Mouse (Mus musculus) skeletal muscle tissue, adult 2 months (tissue): ENCODE data around the gene Gm20708.
"Not testable (repeated sequence)": the region's sequence is repeated elsewhere in the genome, so short reads cannot be mapped to it uniquely, and the experiment has no call there.

Experiments used
- DNase-seq: peaks from one replicate; pipeline ENCODE4 v3.0.0-alpha.2; 2012; ENCODE audit warnings: low read depth, low spot score

Gm20708 gene

GRCm38 (mm10) chr11:117781199-117781821 is 28.2 kb upstream of the Gm20708 start:
- DNase-seq = peak; percentile 88

GRCm38 (mm10) chr11:117781993-117782704 is 27.3 kb upstream of the Gm20708 start, which contains the start of the genes Tmc8 and Tmc6:
Gene Tmc8, plus strand, starts transcription at chr11:117782076.
Gene Tmc6, minus strand, starts transcription at chr11:117782198.
- no peak for DNase-seq

- no peak for DNase-seq
Observed at GRCm38 (mm10) chr11:117782705-117783034, 26.8 kb upstream of the Gm20708 start.

- DNase-seq = no peak
Observed at GRCm38 (mm10) chr11:117783089-117783488, 26.4 kb upstream of the Gm20708 start.

- DNase-seq = no peak
Observed at GRCm38 (mm10) chr11:117783683-117784309, 25.7 kb upstream of the Gm20708 start.

- no peak for DNase-seq
Observed at GRCm38 (mm10) chr11:117786294-117786693, 23.2 kb upstream of the Gm20708 start.

- not testable (repeated sequence) for DNase-seq
Observed at GRCm38 (mm10) chr11:117788481-117788880, 21.0 kb upstream of the Gm20708 start.

- no peak for DNase-seq
Observed at GRCm38 (mm10) chr11:117790286-117790685, 19.2 kb upstream of the Gm20708 start.

GRCm38 (mm10) chr11:117790703-117791440 is 18.6 kb upstream of the Gm20708 start:
- DNase-seq = no peak

GRCm38 (mm10) chr11:117791441-117791761 is 18.1 kb upstream of the Gm20708 start:
- no peak for DNase-seq

GRCm38 (mm10) chr11:117792281-117792888 is 17.1 kb upstream of the Gm20708 start:
- DNase-seq = no peak

- no peak for DNase-seq
Observed at GRCm38 (mm10) chr11:117794035-117794551, 15.4 kb upstream of the Gm20708 start.

GRCm38 (mm10) chr11:117796954-117797353 is 12.5 kb upstream of the Gm20708 start:
- no peak for DNase-seq

- no peak for DNase-seq
Observed at GRCm38 (mm10) chr11:117797511-117798159, 11.8 kb upstream of the Gm20708 start, which contains the start of gene 6030468B19Rik. Gene 6030468B19Rik, plus strand, starts transcription at chr11:117797660.

GRCm38 (mm10) chr11:117798160-117798541 is 11.3 kb upstream of the Gm20708 start:
- DNase-seq = no peak

- no peak for DNase-seq
Observed at GRCm38 (mm10) chr11:117799174-117799573, 10.3 kb upstream of the Gm20708 start.

- no peak for DNase-seq
Observed at GRCm38 (mm10) chr11:117800038-117800437, 9.4 kb upstream of the Gm20708 start.

GRCm38 (mm10) chr11:117801650-117802049 is 7.8 kb upstream of the Gm20708 start:
- no peak for DNase-seq

GRCm38 (mm10) chr11:117803166-117803688 is 6.2 kb upstream of the Gm20708 start:
- DNase-seq = no peak

- DNase-seq = no peak
Observed at GRCm38 (mm10) chr11:117806781-117807180, 2.7 kb upstream of the Gm20708 start.
